Mouse (Mus musculus): Measurements from ENCODE around the gene Capns2. TPM values are rescaled to one million over a fixed set of nuclear protein-coding genes. Genes with fewer than 3 reads are reported as not detected.

The Capns2 gene
- polyA plus RNA-seq, 1 experiment from 2014 or later, result 0.40 TPM

GRCm38 (mm10) chr8:92916082-92916481 lies 14.9 kb downstream of the Capns2 start:
- WGBS, result 84% methylated on average over 3 of the region's 3 CpGs

GRCm38 (mm10) chr8:92921768-92922167 lies 20.6 kb downstream of the Capns2 start:
- Histone ChIP-seq H3K4me1 (ENCODE audit: control insufficient read depth, insufficient read depth, low read length) (no peaks in the 10 kb centered on the region), H3K36me3 (ENCODE audit: control insufficient read depth, insufficient read depth, low read length) (no peaks in the 10 kb centered on the region), H3K4me3 (ENCODE audit: low read depth, low read length) (no peak overlapping the region), H3K27ac (replicated peaks; ENCODE audit: low read depth, low read length) (no peak overlapping the region), H3K9ac (ENCODE audit: low read length) (no peak overlapping the region), H3K4me2 (ENCODE audit: low read depth, severe bottlenecking) (no peak overlapping the region), H3K27me3 (ENCODE audit: control insufficient read depth, insufficient read depth, low read length) (no peaks in the 10 kb centered on the region), H3K9me3 (ENCODE audit: control insufficient read depth, low read length) (no peaks in the 10 kb centered on the region)
- DNase-seq (ENCODE audit: low spot score) (no peak), ATAC-seq (ENCODE audit: insufficient number of reproducible peaks, low FRiP score, low TSS enrichment, low read depth) (no peak)
- WGBS, result 93% methylated on average over 3 of the region's 3 CpGs

More at GRCm38 (mm10) chr8:92916082-92916481, 14.9 kb downstream of the Capns2 start:
- Histone ChIP-seq H3K4me2 (ENCODE audit: low read depth, severe bottlenecking) (no peak overlapping the region), H3K27ac (replicated peaks; ENCODE audit: low read depth, low read length) (no peak overlapping the region), H3K27me3 (ENCODE audit: control insufficient read depth, insufficient read depth, low read length) (no peaks in the 10 kb centered on the region), H3K36me3 (ENCODE audit: control insufficient read depth, insufficient read depth, low read length) (no peaks in the 10 kb centered on the region), H3K9me3 (ENCODE audit: control insufficient read depth, low read length) (no peaks in the 10 kb centered on the region), H3K4me1 (ENCODE audit: control insufficient read depth, insufficient read depth, low read length) (no peaks in the 10 kb centered on the region), H3K4me3 (ENCODE audit: low read depth, low read length) (no peak overlapping the region), H3K9ac (ENCODE audit: low read length) (no peak overlapping the region)
- ATAC-seq (ENCODE audit: insufficient number of reproducible peaks, low FRiP score, low TSS enrichment, low read depth), result no peak
- DNase-seq (ENCODE audit: low spot score), result no peak

GRCm38 (mm10) chr8:92928986-92929385 lies 27.8 kb downstream of the Capns2 start:
- H3K36me3 ChIP-seq (ENCODE audit: control insufficient read depth, insufficient read depth, low read length), result no peaks in the 10 kb centered on the region
- no peaks in the 10 kb centered on the region for H3K9me3 ChIP-seq (ENCODE audit: control insufficient read depth, low read length)
- no peak overlapping the region for H3K27ac ChIP-seq (replicated peaks; ENCODE audit: low read depth, low read length)
- H3K4me1 ChIP-seq (ENCODE audit: control insufficient read depth, insufficient read depth, low read length), result no peaks in the 10 kb centered on the region
- no peak overlapping the region for H3K9ac ChIP-seq (ENCODE audit: low read length)
- H3K4me2 ChIP-seq (ENCODE audit: low read depth, severe bottlenecking), result no peak overlapping the region
- no peaks in the 10 kb centered on the region for H3K27me3 ChIP-seq (ENCODE audit: control insufficient read depth, insufficient read depth, low read length)
- ATAC-seq (ENCODE audit: insufficient number of reproducible peaks, low FRiP score, low TSS enrichment, low read depth), result no peak
- no peak for DNase-seq (ENCODE audit: low spot score)
- WGBS, result 79% methylated on average over 4 of the region's 4 CpGs
- no peak overlapping the region for H3K4me3 ChIP-seq (ENCODE audit: low read depth, low read length)

GRCm38 (mm10) chr8:92938056-92938455 lies 36.8 kb downstream of the Capns2 start:
- Histone ChIP-seq H3K9me3 (ENCODE audit: control insufficient read depth, low read length) (no peaks in the 10 kb centered on the region), H3K27ac (replicated peaks; ENCODE audit: low read depth, low read length) (no peak overlapping the region), H3K9ac (ENCODE audit: low read length) (no peak overlapping the region), H3K27me3 (ENCODE audit: control insufficient read depth, insufficient read depth, low read length) (no peaks in the 10 kb centered on the region), H3K4me3 (ENCODE audit: low read depth, low read length) (no peak overlapping the region), H3K36me3 (ENCODE audit: control insufficient read depth, insufficient read depth, low read length) (no peaks in the 10 kb centered on the region), H3K4me1 (ENCODE audit: control insufficient read depth, insufficient read depth, low read length) (no peaks in the 10 kb centered on the region), H3K4me2 (ENCODE audit: low read depth, severe bottlenecking) (no peak overlapping the region)
- WGBS, result 79% methylated on average over 4 of the region's 4 CpGs
- ATAC-seq (ENCODE audit: insufficient number of reproducible peaks, low FRiP score, low TSS enrichment, low read depth) (no peak), DNase-seq (ENCODE audit: low spot score) (no peak)

- H3K9ac ChIP-seq (ENCODE audit: low read length), result no peak overlapping the region
- H3K27ac ChIP-seq (replicated peaks; ENCODE audit: low read depth, low read length), result no peak overlapping the region
- H3K4me3 ChIP-seq (ENCODE audit: low read depth, low read length), result no peak overlapping the region
- H3K9me3 ChIP-seq (ENCODE audit: control insufficient read depth, low read length), result no peaks in the 10 kb centered on the region
- no peak overlapping the region for H3K4me2 ChIP-seq (ENCODE audit: low read depth, severe bottlenecking)
- no peaks in the 10 kb centered on the region for H3K4me1 ChIP-seq (ENCODE audit: control insufficient read depth, insufficient read depth, low read length)
- ATAC-seq (ENCODE audit: insufficient number of reproducible peaks, low FRiP score, low TSS enrichment, low read depth) (no peak), DNase-seq (ENCODE audit: low spot score) (no peak)
- no peaks in the 10 kb centered on the region for H3K27me3 ChIP-seq (ENCODE audit: control insufficient read depth, insufficient read depth, low read length)
- H3K36me3 ChIP-seq (ENCODE audit: control insufficient read depth, insufficient read depth, low read length), result no peaks in the 10 kb centered on the region
- WGBS, result 90% methylated on average over 4 of the region's 4 CpGs
Observed at GRCm38 (mm10) chr8:92949071-92949470, 47.9 kb downstream of the Capns2 start.

GRCm38 (mm10) chr8:92950639-92951371 lies 49.6 kb downstream of the Capns2 start:
- Histone ChIP-seq H3K27me3 (ENCODE audit: control insufficient read depth, insufficient read depth, low read length) (no peaks in the 10 kb centered on the region), H3K9me3 (ENCODE audit: control insufficient read depth, low read length) (no peaks in the 10 kb centered on the region), H3K4me1 (ENCODE audit: control insufficient read depth, insufficient read depth, low read length) (no peaks in the 10 kb centered on the region), H3K27ac (replicated peaks; ENCODE audit: low read depth, low read length) (no peak overlapping the region), H3K4me3 (ENCODE audit: low read depth, low read length) (no peak overlapping the region), H3K36me3 (ENCODE audit: control insufficient read depth, insufficient read depth, low read length) (no peaks in the 10 kb centered on the region), H3K9ac (ENCODE audit: low read length) (no peak overlapping the region), H3K4me2 (ENCODE audit: low read depth, severe bottlenecking) (no peak overlapping the region)
- DNase-seq (ENCODE audit: low spot score) (no peak), ATAC-seq (ENCODE audit: insufficient number of reproducible peaks, low FRiP score, low TSS enrichment, low read depth) (no peak)
- 85% methylated on average over 12 of the region's 12 CpGs for WGBS

Small RNA genes within 50 kb of the gene (microRNA-seq; reads per million reads assigned to microRNA genes)
- gene Gm22151, result not detected

Other genes with a start within 250 kb of the Capns2 start
- 0.67 and 0.88 TPM in 2 replicates for gene Irx6, start 227.1 kb upstream of the Capns2 start, polyA plus RNA-seq (2014; fragmentation: Nextera tagmentation; extraction: Ambion mirVana)
- 237 and 252 TPM in 2 replicates for gene Mmp2, start 74.1 kb upstream of the Capns2 start, polyA plus RNA-seq (2014; fragmentation: Nextera tagmentation; extraction: Ambion mirVana)
- 8.5 and 9.8 TPM in 2 replicates for gene Lpcat2, start 46.1 kb upstream of the Capns2 start, polyA plus RNA-seq (2014; fragmentation: Nextera tagmentation; extraction: Ambion mirVana)
- 0.03 and 0.13 TPM in 2 replicates for gene Slc6a2, start 58.7 kb downstream of the Capns2 start, polyA plus RNA-seq (2014; fragmentation: Nextera tagmentation; extraction: Ambion mirVana)
- not detected in 2 replicates for gene Ces1a, start 146.8 kb downstream of the Capns2 start, polyA plus RNA-seq (2014; fragmentation: Nextera tagmentation; extraction: Ambion mirVana)
- not detected in 2 replicates for gene Ces1b, start 178.6 kb downstream of the Capns2 start, polyA plus RNA-seq (2014; fragmentation: Nextera tagmentation; extraction: Ambion mirVana)
- not detected in 2 replicates for gene Ces1c, start 229.9 kb downstream of the Capns2 start, polyA plus RNA-seq (2014; fragmentation: Nextera tagmentation; extraction: Ambion mirVana)

Measured in limb, embryonic 11.5 days (tissue).